Mouse (Mus musculus): ENCODE measurements around the gene Btnl10. TPM values are rescaled to one million over a fixed set of nuclear protein-coding genes. Genes with fewer than 3 reads are reported as not detected.

Btnl10 gene
- polyA plus RNA-seq, 1 experiment from 2014 or later: not detected

- Histone ChIP-seq H3K36me3 (ENCODE audit: control insufficient read depth, insufficient read depth, low read length) (peaks cover 38% of the 10 kb centered on the region), H3K9me3 (ENCODE audit: control insufficient read depth, low read length) (no peaks in the 10 kb centered on the region), H3K9ac (ENCODE audit: low read length) (peak within 1 kb of the TSS; percentile 82), H3K27me3 (ENCODE audit: control insufficient read depth, insufficient read depth, low read length) (no peaks in the 10 kb centered on the region), H3K4me1 (ENCODE audit: control insufficient read depth in 2 of 2, insufficient read depth in 2 of 2, low read length in 2 of 2) (peaks cover 2 to 7% of the 10 kb centered on the region in 2 experiments; a peak in 3 of 4 replicates), H3K4me2 (ENCODE audit: low read length) (peak within 1 kb of the TSS; percentile 90), H3K27ac (replicated peaks in 1 of 2; ENCODE audit: control insufficient read depth in 1 of 2, insufficient read depth in 1 of 2, low read depth in 2 of 2, low read length in 2 of 2) (peak within 1 kb of the TSS; percentile 88 to 90), H3K4me3 (ENCODE audit: control insufficient read depth in 1 of 2, insufficient read depth in 1 of 2, low read depth in 1 of 2, low read length in 2 of 2) (peak within 1 kb of the TSS; percentile 65 to 73)
- under 1% methylated on average over 40 of the region's 40 CpGs for WGBS
- peak; percentile 93 for ATAC-seq (ENCODE audit: insufficient number of reproducible peaks, insufficient read depth, low FRiP score, low read depth)
These were observed 13.9 kb upstream of the Btnl10 start, which contains the start of gene Zfp39 for GRCm38 (mm10) chr11:58903511-58904409. Zfp39 (minus strand) TSS chr11:58904225.

GRCm38 (mm10) chr11:58904410-58904718, 13.3 kb upstream of the Btnl10 start:
- Histone ChIP-seq H3K27ac (replicated peaks in 1 of 2; ENCODE audit: control insufficient read depth in 1 of 2, insufficient read depth in 1 of 2, low read depth in 2 of 2, low read length in 2 of 2) (peak overlapping the region; percentile 66 to 88; a peak in 2 of 4 replicates), H3K4me2 (ENCODE audit: low read length) (peak overlapping the region; percentile 90), H3K4me3 (ENCODE audit: control insufficient read depth in 1 of 2, insufficient read depth in 1 of 2, low read depth in 1 of 2, low read length in 2 of 2) (peak overlapping the region; percentile 65 to 73), H3K4me1 (ENCODE audit: control insufficient read depth in 2 of 2, insufficient read depth in 2 of 2, low read length in 2 of 2) (peaks cover 2 to 7% of the 10 kb centered on the region in 2 experiments; a peak in 3 of 4 replicates), H3K36me3 (ENCODE audit: control insufficient read depth, insufficient read depth, low read length) (peaks cover 32% of the 10 kb centered on the region), H3K9me3 (ENCODE audit: control insufficient read depth, low read length) (no peaks in the 10 kb centered on the region), H3K9ac (ENCODE audit: low read length) (peak overlapping the region; percentile 82), H3K27me3 (ENCODE audit: control insufficient read depth, insufficient read depth, low read length) (no peaks in the 10 kb centered on the region)
- ATAC-seq (ENCODE audit: insufficient number of reproducible peaks, insufficient read depth, low FRiP score, low read depth): no peak
- WGBS: 2% methylated on average over 8 of the region's 8 CpGs

GRCm38 (mm10) chr11:58904838-58905237, 12.9 kb upstream of the Btnl10 start:
- H3K9me3 ChIP-seq (ENCODE audit: control insufficient read depth, low read length): no peaks in the 10 kb centered on the region

GRCm38 (mm10) chr11:58913776-58914175, 3.9 kb upstream of the Btnl10 start:
- 55% methylated on average over 1 of the region's 1 CpGs for WGBS
- H3K9me3 ChIP-seq (ENCODE audit: control insufficient read depth, low read length): no peaks in the 10 kb centered on the region
- H3K27ac ChIP-seq (replicated peaks in 1 of 2; ENCODE audit: control insufficient read depth in 1 of 2, insufficient read depth in 1 of 2, low read depth in 2 of 2, low read length in 2 of 2): no peak overlapping the region
- H3K4me3 ChIP-seq (ENCODE audit: control insufficient read depth in 1 of 2, insufficient read depth in 1 of 2, low read depth in 1 of 2, low read length in 2 of 2): no peak overlapping the region
- no peak for ATAC-seq (ENCODE audit: insufficient number of reproducible peaks, insufficient read depth, low FRiP score, low read depth)
- H3K9ac ChIP-seq (ENCODE audit: low read length): no peak overlapping the region
- 0 out of 2 replicates have a peak overlapping the region, but pooled peaks have one; percentile 69 for H3K4me2 ChIP-seq (ENCODE audit: low read length)
- H3K4me1 ChIP-seq (ENCODE audit: control insufficient read depth in 2 of 2, insufficient read depth in 2 of 2, low read length in 2 of 2): peaks cover 3% of the 10 kb centered on the region in 2 experiments; a peak in 2 of 4 replicates
- H3K27me3 ChIP-seq (ENCODE audit: control insufficient read depth, insufficient read depth, low read length): no peaks in the 10 kb centered on the region
- H3K36me3 ChIP-seq (ENCODE audit: control insufficient read depth, insufficient read depth, low read length): no peaks in the 10 kb centered on the region

More at GRCm38 (mm10) chr11:58904838-58905237, 12.9 kb upstream of the Btnl10 start:
- Histone ChIP-seq H3K36me3 (ENCODE audit: control insufficient read depth, insufficient read depth, low read length) (peaks cover 27% of the 10 kb centered on the region), H3K4me2 (ENCODE audit: low read length) (peak overlapping the region; percentile 90; the same call in 1 of the 2 replicates), H3K4me3 (ENCODE audit: control insufficient read depth in 1 of 2, insufficient read depth in 1 of 2, low read depth in 1 of 2, low read length in 2 of 2) (no peak overlapping the region), H3K27me3 (ENCODE audit: control insufficient read depth, insufficient read depth, low read length) (no peaks in the 10 kb centered on the region), H3K4me1 (ENCODE audit: control insufficient read depth in 2 of 2, insufficient read depth in 2 of 2, low read length in 2 of 2) (peaks cover 2 to 7% of the 10 kb centered on the region in 2 experiments; a peak in 3 of 4 replicates), H3K27ac (replicated peaks in 1 of 2; ENCODE audit: control insufficient read depth in 1 of 2, insufficient read depth in 1 of 2, low read depth in 2 of 2, low read length in 2 of 2) (no peak overlapping the region), H3K9ac (ENCODE audit: low read length) (no peak overlapping the region)
- no peak for ATAC-seq (ENCODE audit: insufficient number of reproducible peaks, insufficient read depth, low FRiP score, low read depth)
- WGBS: 48% methylated on average over 6 of the region's 6 CpGs

- Histone ChIP-seq H3K9ac (ENCODE audit: low read length) (peak overlapping the region; percentile 62), H3K27ac (replicated peaks in 1 of 2; ENCODE audit: control insufficient read depth in 1 of 2, insufficient read depth in 1 of 2, low read depth in 2 of 2, low read length in 2 of 2) (no peak overlapping the region), H3K36me3 (ENCODE audit: control insufficient read depth, insufficient read depth, low read length) (no peaks in the 10 kb centered on the region), H3K4me3 (ENCODE audit: control insufficient read depth in 1 of 2, insufficient read depth in 1 of 2, low read depth in 1 of 2, low read length in 2 of 2) (peak overlapping the region; percentile 35 to 44), H3K9me3 (ENCODE audit: control insufficient read depth, low read length) (no peaks in the 10 kb centered on the region), H3K4me1 (ENCODE audit: control insufficient read depth in 2 of 2, insufficient read depth in 2 of 2, low read length in 2 of 2) (peaks cover 3 to 7% of the 10 kb centered on the region in 2 experiments; a peak in 2 of 4 replicates), H3K27me3 (ENCODE audit: control insufficient read depth, insufficient read depth, low read length) (no peaks in the 10 kb centered on the region), H3K4me2 (ENCODE audit: low read length) (peak overlapping the region; percentile 69)
- no peak for ATAC-seq (ENCODE audit: insufficient number of reproducible peaks, insufficient read depth, low FRiP score, low read depth)
- 9% methylated on average over 17 of the region's 17 CpGs for WGBS
These were observed 3.2 kb upstream of the Btnl10 start for GRCm38 (mm10) chr11:58914461-58915028.

GRCm38 (mm10) chr11:58916879-58917744, 596 bp upstream of the Btnl10 start:
- Histone ChIP-seq H3K27ac (replicated peaks in 1 of 2; ENCODE audit: control insufficient read depth in 1 of 2, insufficient read depth in 1 of 2, low read depth in 2 of 2, low read length in 2 of 2) (no peak overlapping the region), H3K27me3 (ENCODE audit: control insufficient read depth, insufficient read depth, low read length) (no peaks in the 10 kb centered on the region), H3K4me1 (ENCODE audit: control insufficient read depth in 2 of 2, insufficient read depth in 2 of 2, low read length in 2 of 2) (peaks cover 3 to 7% of the 10 kb centered on the region in 2 experiments; a peak in 2 of 4 replicates), H3K36me3 (ENCODE audit: control insufficient read depth, insufficient read depth, low read length) (no peaks in the 10 kb centered on the region), H3K9me3 (ENCODE audit: control insufficient read depth, low read length) (no peaks in the 10 kb centered on the region), H3K4me2 (ENCODE audit: low read length) (no peak overlapping the region), H3K9ac (ENCODE audit: low read length) (no peak overlapping the region), H3K4me3 (ENCODE audit: control insufficient read depth in 1 of 2, insufficient read depth in 1 of 2, low read depth in 1 of 2, low read length in 2 of 2) (no peak overlapping the region)
- 48% methylated on average over 14 of the region's 14 CpGs for whole genome bisulfite sequencing
- no peak for ATAC-seq (ENCODE audit: insufficient number of reproducible peaks, insufficient read depth, low FRiP score, low read depth)

GRCm38 (mm10) chr11:58918759-58919158, 1.1 kb downstream of the Btnl10 start:
- WGBS: 59% methylated on average over 5 of the region's 5 CpGs
- Histone ChIP-seq H3K4me1 (ENCODE audit: control insufficient read depth in 2 of 2, insufficient read depth in 2 of 2, low read length in 2 of 2) (peaks cover 3 to 7% of the 10 kb centered on the region in 2 experiments; a peak in 2 of 4 replicates), H3K9me3 (ENCODE audit: control insufficient read depth, low read length) (no peaks in the 10 kb centered on the region), H3K9ac (ENCODE audit: low read length) (no peak overlapping the region), H3K4me3 (ENCODE audit: control insufficient read depth in 1 of 2, insufficient read depth in 1 of 2, low read depth in 1 of 2, low read length in 2 of 2) (no peak overlapping the region), H3K36me3 (ENCODE audit: control insufficient read depth, insufficient read depth, low read length) (no peaks in the 10 kb centered on the region), H3K27me3 (ENCODE audit: control insufficient read depth, insufficient read depth, low read length) (no peaks in the 10 kb centered on the region), H3K27ac (replicated peaks in 1 of 2; ENCODE audit: control insufficient read depth in 1 of 2, insufficient read depth in 1 of 2, low read depth in 2 of 2, low read length in 2 of 2) (no peak overlapping the region), H3K4me2 (ENCODE audit: low read length) (no peak overlapping the region)
- no peak for ATAC-seq (ENCODE audit: insufficient number of reproducible peaks, insufficient read depth, low FRiP score, low read depth)
